Mouse (Mus musculus) spleen, adult 10 weeks (tissue): ENCODE measurements around the gene Gm12794. TPM values are rescaled to one million over a fixed set of nuclear protein-coding genes. Genes with fewer than 3 reads are reported as not detected.

Experiments used
- polyA plus RNA-seq: library from polyadenylated mRNA; stranded (reverse); fragments of 350-450 nt; fragmentation: Illumina TruSeq; extraction: RNeasy Lipid Tissue Mini Kit (QIAGEN cat#74804); gene quantifications from one replicate; pipeline ENCODE4 v1.2.3, GENCODE M21; 2015; ENCODE audit warnings: low replicate concordance; ENCODE audit not compliant: insufficient read depth

Gm12794 gene
- polyA plus RNA-seq, result not detected

GRCm38 (mm10) chr4:101940107-101940506, at the start of gene Gm12794:
Gene Gm12794 (plus strand): TSS chr4:101940407.

GRCm38 (mm10) chr4:101893656-101894420, 46.4 kb upstream of the Gm12794 start, which contains the start of gene C130073F10Rik:
Gene C130073F10Rik (minus strand): TSS chr4:101893789.

GRCm38 (mm10) chr4:101908821-101909220, 31.4 kb upstream of the Gm12794 start, which contains the start of gene Gm12800:
Gene Gm12800 (plus strand): TSS chr4:101909121.

GRCm38 (mm10) chr4:101980949-101981348, 40.7 kb downstream of the Gm12794 start, which contains the start of gene Gm12790:
Gene Gm12790 (minus strand): TSS chr4:101981049.

GRCm38 (mm10) chr4:101986326-101986725, 46.1 kb downstream of the Gm12794 start, which contains the start of gene Gm12789:
Gene Gm12789 (plus strand): TSS chr4:101986626.

Other genes starting within 250 kb of the Gm12794 start
- 28.4 TPM for gene Lepr, start 223.0 kb upstream of the Gm12794 start, polyA plus RNA-seq
- gene B020004J07Rik, start 96.4 kb upstream of the Gm12794 start, polyA plus RNA-seq, result not detected
- not detected for gene C130073F10Rik, start 46.6 kb upstream of the Gm12794 start, polyA plus RNA-seq
- not detected for gene Gm12800, start 31.3 kb upstream of the Gm12794 start, polyA plus RNA-seq
- gene Gm12790, start 40.6 kb downstream of the Gm12794 start, polyA plus RNA-seq, result not detected
- not detected for gene Gm12789, start 46.2 kb downstream of the Gm12794 start, polyA plus RNA-seq
- 71.6 TPM for gene Pde4b, start 147.1 kb downstream of the Gm12794 start, polyA plus RNA-seq